Mouse (Mus musculus): ENCODE measurements around the gene Samm50. TPM values are rescaled to one million over a fixed set of nuclear protein-coding genes. Genes with fewer than 3 reads are reported as not detected.
A peak's percentile ranks its signal among the peaks of the same experiment; 100 is the strongest.

Gene Samm50
- polyA plus RNA-seq, 2 experiments, result 12.3 to 49.3 TPM

DNA sequence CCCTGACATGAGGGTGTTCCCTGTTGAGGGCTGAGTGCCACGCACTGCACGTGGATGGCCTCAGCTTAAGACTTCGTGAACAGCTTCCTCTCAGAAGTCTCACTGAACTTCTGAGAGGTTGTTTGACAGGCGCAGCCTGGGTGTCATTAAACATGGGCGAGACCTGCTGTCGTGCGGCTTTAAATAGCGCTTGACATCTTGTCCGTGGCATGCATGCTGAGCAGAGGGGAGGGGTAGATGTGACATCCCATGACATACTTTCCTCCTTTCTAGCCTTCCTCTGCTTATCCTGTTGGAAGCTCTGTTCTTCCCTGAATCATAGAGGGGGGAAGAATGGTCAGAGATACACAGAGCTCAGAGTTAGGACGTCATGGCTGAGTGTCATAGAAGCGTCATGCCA lies 61.7 kb downstream of the Samm50 start:
- ATAC-seq (ENCODE audit: insufficient read depth), result no peak
- Histone ChIP-seq H3K9me3 (ENCODE audit: control insufficient read depth, low read length) (no peaks in the 10 kb centered on the region), H3K27ac (no peak overlapping the region), H3K4me2 (ENCODE audit: low read depth) (no peak overlapping the region), H3K27me3 (ENCODE audit: control insufficient read depth, insufficient read depth, low read length) (no peaks in the 10 kb centered on the region), H3K9ac (replicated peaks) (no peak overlapping the region), H3K4me1 (replicated peaks; ENCODE audit: control insufficient read depth in 2 of 2, insufficient read depth in 2 of 2, low read length in 1 of 2) (peaks cover 2 to 12% of the 10 kb centered on the region in 2 experiments; a peak in 2 of 4 replicates), H3K36me3 (replicated peaks; ENCODE audit: control insufficient read depth, insufficient read depth, low read depth) (no peaks in the 10 kb centered on the region), H3K4me3 (ENCODE audit: insufficient read depth in 1 of 2, low read depth in 2 of 2, low read length in 2 of 2) (no peak overlapping the region)
- TF ChIP-seq CTCF (IDR thresholded peaks at IDR 0.05; ENCODE audit: low read depth) (no peak), EP300 (IDR thresholded peaks at IDR 0.05; ENCODE audit: low read depth) (no peak)
- 58% methylated on average over 11 of the region's 11 CpGs for WGBS (ENCODE audit: insufficient replicate concordance)
- no peak for DNase-seq (ENCODE audit: low read depth in 3 of 3, low spot score in 3 of 3)

DNA sequence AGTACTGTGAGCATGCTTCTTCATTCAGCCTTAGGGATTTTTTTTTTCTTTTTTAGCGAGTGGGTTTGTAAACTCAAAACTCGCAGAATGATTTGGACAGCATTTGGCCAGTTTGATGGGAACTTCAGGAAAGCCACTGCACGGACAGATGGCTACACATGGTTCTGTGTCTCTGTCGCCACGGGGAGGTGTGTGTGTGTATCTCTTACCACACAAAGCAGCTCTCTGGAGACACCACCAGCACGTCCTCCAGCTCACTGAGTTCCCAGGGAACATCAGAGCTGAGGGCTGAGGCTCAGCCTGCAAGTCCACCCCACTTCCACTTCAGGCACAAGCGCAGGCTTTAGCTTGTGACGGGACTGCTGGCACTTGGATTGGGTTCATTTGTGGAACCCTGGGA lies 62.3 kb downstream of the Samm50 start:
- no peak overlapping the region for H3K4me2 ChIP-seq (ENCODE audit: low read depth)
- no peak overlapping the region for H3K4me3 ChIP-seq (ENCODE audit: insufficient read depth in 1 of 2, low read depth in 2 of 2, low read length in 2 of 2)
- ATAC-seq (ENCODE audit: insufficient read depth) (no peak), DNase-seq (ENCODE audit: low read depth in 3 of 3, low spot score in 3 of 3) (no peak)
- H3K36me3 ChIP-seq (replicated peaks; ENCODE audit: control insufficient read depth, insufficient read depth, low read depth), result no peaks in the 10 kb centered on the region
- H3K27me3 ChIP-seq (ENCODE audit: control insufficient read depth, insufficient read depth, low read length), result no peaks in the 10 kb centered on the region
- H3K9ac ChIP-seq (replicated peaks), result no peak overlapping the region
- no peaks in the 10 kb centered on the region for H3K9me3 ChIP-seq (ENCODE audit: control insufficient read depth, low read length)
- peaks cover 2 to 12% of the 10 kb centered on the region in 2 experiments; a peak in 2 of 4 replicates for H3K4me1 ChIP-seq (replicated peaks; ENCODE audit: control insufficient read depth in 2 of 2, insufficient read depth in 2 of 2, low read length in 1 of 2)
- WGBS (ENCODE audit: insufficient replicate concordance), result 64% methylated on average over 8 of the region's 8 CpGs
- TF ChIP-seq CTCF (IDR thresholded peaks at IDR 0.05; ENCODE audit: low read depth) (no peak), EP300 (IDR thresholded peaks at IDR 0.05; ENCODE audit: low read depth) (no peak)
- no peak overlapping the region for H3K27ac ChIP-seq

DNA sequence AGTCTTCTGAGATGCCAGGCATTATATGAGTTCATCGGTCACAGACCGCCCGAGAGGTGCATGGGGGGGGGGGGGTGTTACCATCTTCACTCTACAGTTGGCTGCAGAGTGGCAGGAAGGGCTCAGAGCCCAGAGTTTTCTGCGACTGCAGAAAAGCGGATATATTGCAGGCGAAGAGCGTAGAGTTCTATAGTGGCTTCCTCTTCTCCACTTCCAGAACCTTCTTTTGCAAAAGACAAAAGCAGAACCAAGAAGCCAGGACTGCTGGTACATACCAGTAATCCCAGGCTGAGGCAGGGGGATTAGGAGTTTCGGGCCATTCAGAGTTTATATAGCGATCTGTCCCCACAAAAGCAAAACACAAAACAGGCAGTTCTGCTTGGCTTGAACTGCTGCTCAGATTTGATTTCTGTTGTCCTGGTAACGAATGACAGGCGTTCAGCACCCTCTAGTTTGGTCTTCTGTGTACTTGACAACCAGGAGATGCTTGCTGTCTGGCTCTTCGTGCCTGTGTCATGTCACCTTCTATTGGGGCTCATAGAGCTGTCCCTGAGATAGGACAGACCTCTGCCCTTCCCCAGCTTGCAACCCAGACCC lies 64.3 kb downstream of the Samm50 start:
- TF ChIP-seq EP300 (IDR thresholded peaks at IDR 0.05; ENCODE audit: low read depth) (no peak), CTCF (IDR thresholded peaks at IDR 0.05; ENCODE audit: low read depth) (no peak)
- H3K27me3 ChIP-seq (ENCODE audit: control insufficient read depth, insufficient read depth, low read length), result no peaks in the 10 kb centered on the region
- H3K4me3 ChIP-seq (ENCODE audit: insufficient read depth in 1 of 2, low read depth in 2 of 2, low read length in 2 of 2), result no peak overlapping the region
- H3K36me3 ChIP-seq (replicated peaks; ENCODE audit: control insufficient read depth, insufficient read depth, low read depth), result no peaks in the 10 kb centered on the region
- H3K4me1 ChIP-seq (replicated peaks; ENCODE audit: control insufficient read depth in 2 of 2, insufficient read depth in 2 of 2, low read length in 1 of 2), result peaks cover 2 to 12% of the 10 kb centered on the region in 2 experiments; a peak in 2 of 4 replicates
- DNase-seq (ENCODE audit: low read depth in 3 of 3, low spot score in 3 of 3) (no peak), ATAC-seq (ENCODE audit: insufficient read depth) (peak; percentile 19; the same call in 1 of the 2 replicates)
- no peaks in the 10 kb centered on the region for H3K9me3 ChIP-seq (ENCODE audit: control insufficient read depth, low read length)
- no peak overlapping the region for H3K4me2 ChIP-seq (ENCODE audit: low read depth)
- no peak overlapping the region for H3K9ac ChIP-seq (replicated peaks)
- no peak overlapping the region for H3K27ac ChIP-seq
- WGBS (ENCODE audit: insufficient replicate concordance), result 61% methylated on average over 12 of the region's 12 CpGs

DNA sequence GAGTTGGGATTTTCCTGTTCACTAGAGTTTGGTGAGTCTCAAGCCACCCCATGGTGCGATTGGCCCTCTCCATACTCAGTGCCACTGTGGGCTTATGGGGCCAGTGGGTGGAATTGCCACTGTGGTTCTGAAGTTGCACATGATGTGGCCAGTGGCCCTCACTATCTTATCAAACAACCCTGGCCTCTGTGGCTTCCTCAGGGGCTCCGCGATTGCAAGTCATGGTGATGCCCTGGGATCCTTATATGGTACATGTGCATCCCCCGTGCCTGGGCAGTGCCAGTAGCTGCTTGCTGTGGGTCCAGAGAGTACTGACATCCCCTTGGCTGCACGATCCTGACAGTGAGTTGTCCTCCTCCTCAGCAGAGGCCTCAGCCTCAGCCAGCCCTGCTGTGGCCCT lies 64.8 kb downstream of the Samm50 start:
- no peak overlapping the region for H3K4me2 ChIP-seq (ENCODE audit: low read depth)
- H3K27ac ChIP-seq, result no peak overlapping the region
- ATAC-seq (ENCODE audit: insufficient read depth) (peak; percentile 62), DNase-seq (ENCODE audit: low read depth in 3 of 3, low spot score in 3 of 3) (peak in 1 of 3 experiments; percentile 25)
- H3K36me3 ChIP-seq (replicated peaks; ENCODE audit: control insufficient read depth, insufficient read depth, low read depth), result no peaks in the 10 kb centered on the region
- peaks cover 2 to 12% of the 10 kb centered on the region in 2 experiments; a peak in 2 of 4 replicates for H3K4me1 ChIP-seq (replicated peaks; ENCODE audit: control insufficient read depth in 2 of 2, insufficient read depth in 2 of 2, low read length in 1 of 2)
- TF ChIP-seq CTCF (IDR thresholded peaks at IDR 0.05; ENCODE audit: low read depth), result no peak
- no peak for TF ChIP-seq EP300 (IDR thresholded peaks at IDR 0.05; ENCODE audit: low read depth)
- WGBS (ENCODE audit: insufficient replicate concordance), result 17% methylated on average over 5 of the region's 5 CpGs
- no peak overlapping the region for H3K4me3 ChIP-seq (ENCODE audit: insufficient read depth in 1 of 2, low read depth in 2 of 2, low read length in 2 of 2)
- H3K27me3 ChIP-seq (ENCODE audit: control insufficient read depth, insufficient read depth, low read length), result no peaks in the 10 kb centered on the region
- H3K9me3 ChIP-seq (ENCODE audit: control insufficient read depth, low read length), result no peaks in the 10 kb centered on the region
- no peak overlapping the region for H3K9ac ChIP-seq (replicated peaks)

DNA sequence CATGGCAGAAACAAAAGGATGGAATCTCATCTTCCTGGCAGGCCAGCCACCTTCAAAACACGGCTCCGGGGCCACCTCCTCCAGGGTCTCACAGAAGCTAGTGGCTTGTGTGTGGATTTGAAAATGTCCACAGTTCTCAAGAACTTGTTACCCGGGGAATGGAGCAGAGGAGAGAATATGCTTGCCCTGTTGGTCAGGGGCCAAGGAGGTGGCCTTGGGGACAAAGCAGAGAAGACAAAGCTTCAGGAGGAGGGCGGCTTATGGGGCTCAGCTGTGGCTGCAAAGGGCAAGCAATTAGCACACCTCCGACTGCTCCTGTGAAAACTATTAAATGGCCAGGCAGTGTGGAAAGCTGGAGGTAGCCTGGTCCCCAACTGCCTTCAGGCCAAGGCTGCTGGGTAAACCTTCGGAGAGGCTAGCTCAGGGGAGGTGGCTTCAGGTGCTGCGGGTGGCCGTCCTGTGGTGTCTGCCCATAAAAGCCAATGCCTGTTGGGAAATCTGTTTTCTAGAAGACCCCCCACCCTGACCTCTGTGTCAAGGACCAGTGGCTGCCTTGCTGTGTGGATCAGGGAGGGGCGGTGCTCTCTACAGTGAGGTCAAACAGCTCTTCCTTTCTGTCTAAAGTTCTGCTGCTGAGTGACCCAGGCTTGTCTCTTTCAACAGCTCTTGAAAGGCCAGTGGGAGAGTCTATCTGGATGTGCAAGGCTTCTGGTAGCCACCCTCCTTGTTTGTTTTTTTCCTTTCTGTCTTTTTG lies 66.7 kb downstream of the Samm50 start:
- no peak overlapping the region for H3K9ac ChIP-seq (replicated peaks)
- H3K4me2 ChIP-seq (ENCODE audit: low read depth), result no peak overlapping the region
- no peak overlapping the region for H3K27ac ChIP-seq
- TF ChIP-seq CTCF (IDR thresholded peaks at IDR 0.05; ENCODE audit: low read depth), result no peak
- no peak for TF ChIP-seq EP300 (IDR thresholded peaks at IDR 0.05; ENCODE audit: low read depth)
- DNase-seq (ENCODE audit: low read depth in 3 of 3, low spot score in 3 of 3) (no peak), ATAC-seq (ENCODE audit: insufficient read depth) (no peak)
- no peak overlapping the region for H3K4me3 ChIP-seq (ENCODE audit: insufficient read depth in 1 of 2, low read depth in 2 of 2, low read length in 2 of 2)
- 81% methylated on average over 9 of the region's 9 CpGs for WGBS (ENCODE audit: insufficient replicate concordance)
- H3K27me3 ChIP-seq (ENCODE audit: control insufficient read depth, insufficient read depth, low read length), result no peaks in the 10 kb centered on the region
- no peaks in the 10 kb centered on the region for H3K36me3 ChIP-seq (replicated peaks; ENCODE audit: control insufficient read depth, insufficient read depth, low read depth)
- no peaks in the 10 kb centered on the region for H3K9me3 ChIP-seq (ENCODE audit: control insufficient read depth, low read length)
- H3K4me1 ChIP-seq (replicated peaks; ENCODE audit: control insufficient read depth in 2 of 2, insufficient read depth in 2 of 2, low read length in 1 of 2), result peaks cover 2 to 14% of the 10 kb centered on the region in 2 experiments; a peak in 2 of 4 replicates
